Mouse (Mus musculus) right cerebral cortex, postnatal 14 days (tissue): ENCODE data around the gene Gm1043.

ENCODE experiments used
- DNase-seq: peaks from one replicate; pipeline ENCODE4 v3.0.0; 2022

The Gm1043 gene

GRCm38 (mm10) chr5:37073660-37074059, 11.5 kb upstream of the Gm1043 start:
- no peak for DNase-seq

GRCm38 (mm10) chr5:37076692-37077329, 8.4 kb upstream of the Gm1043 start:
- no peak for DNase-seq

GRCm38 (mm10) chr5:37077330-37077698, 7.9 kb upstream of the Gm1043 start:
- no peak for DNase-seq

GRCm38 (mm10) chr5:37079484-37079883, 5.7 kb upstream of the Gm1043 start:
- DNase-seq: no peak

- no peak for DNase-seq
Observed at GRCm38 (mm10) chr5:37080601-37081000, 4.6 kb upstream of the Gm1043 start.

GRCm38 (mm10) chr5:37082420-37082819, 2.8 kb upstream of the Gm1043 start:
- DNase-seq: peak; percentile 89

GRCm38 (mm10) chr5:37083209-37083770, 1.9 kb upstream of the Gm1043 start:
- DNase-seq: no peak

GRCm38 (mm10) chr5:37083850-37084249, 1.3 kb upstream of the Gm1043 start:
- DNase-seq: no peak

- no peak for DNase-seq
Observed at GRCm38 (mm10) chr5:37085918-37086317, 748 bp downstream of the Gm1043 start.

GRCm38 (mm10) chr5:37087786-37088185, 2.6 kb downstream of the Gm1043 start:
- no peak for DNase-seq

GRCm38 (mm10) chr5:37088342-37089108, 3.4 kb downstream of the Gm1043 start:
- DNase-seq: no peak

GRCm38 (mm10) chr5:37091171-37091628, 6.0 kb downstream of the Gm1043 start:
- no peak for DNase-seq

GRCm38 (mm10) chr5:37094941-37095340, 9.8 kb downstream of the Gm1043 start:
- no peak for DNase-seq

GRCm38 (mm10) chr5:37097591-37097990, 12.4 kb downstream of the Gm1043 start:
- DNase-seq: no peak

GRCm38 (mm10) chr5:37100813-37101212, 15.6 kb downstream of the Gm1043 start:
- DNase-seq: no peak

- DNase-seq: no peak
Observed at GRCm38 (mm10) chr5:37101631-37102030, 16.5 kb downstream of the Gm1043 start.

GRCm38 (mm10) chr5:37102056-37102455, 16.9 kb downstream of the Gm1043 start:
- no peak for DNase-seq

GRCm38 (mm10) chr5:37105531-37106456, 20.6 kb downstream of the Gm1043 start:
- DNase-seq: no peak

GRCm38 (mm10) chr5:37107111-37107510, 21.9 kb downstream of the Gm1043 start:
- DNase-seq: no peak

- DNase-seq: no peak
Observed at GRCm38 (mm10) chr5:37107611-37108010, 22.4 kb downstream of the Gm1043 start.

- DNase-seq: peak; percentile 80
Observed at GRCm38 (mm10) chr5:37109280-37109849, 24.2 kb downstream of the Gm1043 start.

- DNase-seq: no peak
Observed at GRCm38 (mm10) chr5:37112389-37112788, 27.2 kb downstream of the Gm1043 start.

GRCm38 (mm10) chr5:37117126-37117525, 32.0 kb downstream of the Gm1043 start:
- no peak for DNase-seq
